Mouse (Mus musculus) embryo, embryonic 10.5 days (tissue): ENCODE measurements at regions not wholly inside any gene's neighbourhood (a gene's known extent, or its start where the extent isn't known, plus 50 kb on each side); places are given as distances from the start of the nearest gene placed in this dataset.

ENCODE experiments used
- DNase-seq: peaks from one replicate; pipeline ENCODE4 v3.0.0-alpha.2; 2015; ENCODE audit warnings: low spot score

DNA sequence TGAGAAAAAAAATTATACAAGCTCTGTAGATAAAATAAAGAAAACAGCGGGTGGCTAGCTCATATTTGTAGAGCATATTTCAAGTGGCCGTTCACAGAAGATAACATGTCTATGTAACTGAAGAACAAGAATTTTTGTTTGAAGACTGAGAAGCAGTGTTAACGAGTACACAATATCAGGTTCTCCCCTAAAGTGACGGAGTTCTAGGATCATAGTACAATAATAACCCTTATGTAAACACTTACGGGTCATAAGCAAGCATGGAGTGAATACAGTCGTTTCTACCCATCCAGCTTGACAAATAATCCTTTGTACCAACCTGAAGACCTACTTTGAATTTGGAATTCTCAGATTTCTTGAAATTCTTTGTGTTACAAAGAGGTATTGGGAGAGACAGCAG is 64.9 kb upstream of the Kcnj16 start:
- no peak for DNase-seq
